Mouse (Mus musculus): ENCODE results near the gene L3mbtl2. TPM values are rescaled to one million over a fixed set of nuclear protein-coding genes. Genes with fewer than 3 reads are reported as not detected.

The L3mbtl2 gene
- total and polyA plus RNA-seq, 3 experiments, result 56.7 to 58.1 TPM; not detected in 1

DNA sequence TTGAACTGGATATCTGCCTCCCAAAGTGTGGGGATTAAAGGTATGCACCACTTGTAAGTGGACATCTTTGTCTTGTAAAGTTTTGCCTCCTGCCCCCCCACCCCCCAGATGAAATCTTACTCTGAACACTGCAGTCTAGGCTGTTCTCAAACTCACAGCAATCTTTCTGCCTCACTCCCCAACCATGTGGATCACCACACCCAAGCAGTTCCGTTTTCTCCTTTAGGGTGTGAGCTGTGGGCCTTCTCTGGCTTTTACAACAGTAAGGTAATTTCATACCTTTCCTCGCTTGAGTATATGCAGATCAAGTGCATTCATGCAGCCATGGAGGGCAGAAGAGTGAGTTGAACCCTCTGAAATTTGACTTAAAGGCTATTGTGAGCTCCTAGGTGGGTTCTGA lies 36.5 kb downstream of the L3mbtl2 start:
- TF ChIP-seq ZMIZ1 (IDR thresholded peaks at IDR 0.05; ENCODE audit: low read depth, low read length) (no peak), UBTF (IDR thresholded peaks at IDR 0.05; ENCODE audit: borderline replicate concordance, insufficient read depth, low read depth, low read length) (no peak), MAZ (IDR thresholded peaks at IDR 0.05; ENCODE audit: low read depth, low read length) (no peak), MXI1 (IDR thresholded peaks at IDR 0.05; ENCODE audit: low read depth, low read length) (peak; percentile 72), TBP (IDR thresholded peaks at IDR 0.05; ENCODE audit: low read depth, low read length) (no peak), GATA1 (IDR thresholded peaks at IDR 0.05; ENCODE audit: low read depth, low read length) (no peak), EP300 (IDR thresholded peaks at IDR 0.05; ENCODE audit: low read depth in 1 of 2, low read length in 2 of 2) (no peak), RCOR1 (IDR thresholded peaks at IDR 0.05; ENCODE audit: low read depth, low read length) (peak; percentile 30; the same call in 1 of the 2 replicates), MAFK (IDR thresholded peaks at IDR 0.05; ENCODE audit: borderline replicate concordance, low read depth, low read length) (no peak), ELF1 (IDR thresholded peaks at IDR 0.05; ENCODE audit: low read depth, low read length) (no peak), RAD21 (IDR thresholded peaks at IDR 0.05; ENCODE audit: low read depth, low read length) (no peak), SIN3A (IDR thresholded peaks at IDR 0.05; ENCODE audit: low read length) (no peak), GABPA (IDR thresholded peaks at IDR 0.05; ENCODE audit: low read depth, low read length) (no peak), MYC (IDR thresholded peaks at IDR 0.05; ENCODE audit: low read depth, low read length) (peak; percentile 80; the same call in 1 of the 2 replicates)
- peaks cover 2 to 11% of the 10 kb centered on the region in 2 experiments; a peak in 2 of 4 replicates for H3K4me1 ChIP-seq (ENCODE audit: control insufficient read depth in 1 of 2, insufficient read depth in 2 of 2, low read length in 2 of 2)

DNA sequence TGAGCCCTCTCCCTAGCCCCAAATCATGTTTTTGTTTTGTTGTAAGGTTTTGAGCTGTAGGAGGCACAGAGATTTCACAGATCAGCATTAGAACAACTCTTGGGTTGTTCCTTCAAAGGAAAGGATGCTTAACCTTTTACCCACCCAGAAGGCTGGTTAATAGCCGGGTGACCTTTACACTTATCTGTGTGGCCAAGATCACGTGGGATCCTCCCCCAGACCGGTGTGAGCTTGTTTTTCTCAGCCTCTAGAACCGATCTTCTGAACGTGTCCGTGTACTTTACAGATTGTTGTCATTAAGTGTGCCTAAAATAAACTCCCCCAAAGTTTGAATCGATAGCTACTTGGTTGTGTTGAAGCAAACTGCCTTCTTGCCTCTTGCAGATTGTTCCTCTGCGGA lies 36.9 kb downstream of the L3mbtl2 start:
- Histone ChIP-seq H3K27me3 (ENCODE audit: control insufficient read depth in 1 of 2, insufficient read depth in 2 of 2, low read length in 2 of 2) (no peaks in the 10 kb centered on the region), H3K79me2 (ENCODE audit: control insufficient read depth, insufficient read depth, low read length, poor library complexity) (no peaks in the 10 kb centered on the region), H3K9ac (ENCODE audit: control insufficient read depth, low read depth, low read length, poor library complexity, severe bottlenecking) (0 out of 2 replicates have a peak overlapping the region, but pooled peaks have one; percentile 3), H3K9me3 (replicated peaks; ENCODE audit: insufficient read depth, low read length) (no peaks in the 10 kb centered on the region), H3K27ac (ENCODE audit: control insufficient read depth, low read depth, low read length) (peak overlapping the region; percentile 50), H3K4me1 (ENCODE audit: control insufficient read depth in 1 of 2, insufficient read depth in 2 of 2, low read length in 2 of 2) (peaks cover 2 to 11% of the 10 kb centered on the region in 2 experiments; a peak in 2 of 4 replicates), H3K36me3 (ENCODE audit: control insufficient read depth in 1 of 2, insufficient read depth in 2 of 2, low read length in 2 of 2) (peaks cover 4 to 8% of the 10 kb centered on the region in 2 experiments; a peak in 3 of 4 replicates), H3K4me3 (ENCODE audit: control insufficient read depth in 1 of 2, insufficient read depth in 1 of 2, low read depth in 2 of 2, low read length in 2 of 2) (no peak overlapping the region)
- peak; percentile 32 for DNase-seq (ENCODE audit: low read depth, low spot score)
- TF ChIP-seq RAD21 (IDR thresholded peaks at IDR 0.05; ENCODE audit: low read depth, low read length) (no peak), USF1 (IDR thresholded peaks at IDR 0.05; ENCODE audit: low read depth, low read length) (peak; percentile 75), GATA1 (IDR thresholded peaks at IDR 0.05; ENCODE audit: low read depth, low read length) (no peak), ZNF384 (IDR thresholded peaks at IDR 0.05; ENCODE audit: low read depth, low read length) (no peak), SMC3 (IDR thresholded peaks at IDR 0.05; ENCODE audit: low read depth, low read length) (no peak), MAFK (IDR thresholded peaks at IDR 0.05; ENCODE audit: borderline replicate concordance, low read depth, low read length) (no peak), EP300 (IDR thresholded peaks at IDR 0.05; ENCODE audit: low read depth in 1 of 2, low read length in 2 of 2) (no peak), ETS1 (IDR thresholded peaks at IDR 0.05; ENCODE audit: low read depth, low read length) (no peak)

More for the DNA sequence above, 36.5 kb downstream of the L3mbtl2 start:
- H3K9ac ChIP-seq (ENCODE audit: control insufficient read depth, low read depth, low read length, poor library complexity, severe bottlenecking), result 0 out of 2 replicates have a peak overlapping the region, but pooled peaks have one; percentile 3
- H3K9me3 ChIP-seq (replicated peaks; ENCODE audit: insufficient read depth, low read length), result no peaks in the 10 kb centered on the region
- H3K36me3 ChIP-seq (ENCODE audit: control insufficient read depth in 1 of 2, insufficient read depth in 2 of 2, low read length in 2 of 2), result peaks cover 2 to 8% of the 10 kb centered on the region in 2 experiments; a peak in 3 of 4 replicates
- H3K79me2 ChIP-seq (ENCODE audit: control insufficient read depth, insufficient read depth, low read length, poor library complexity), result no peaks in the 10 kb centered on the region
- H3K4me3 ChIP-seq (ENCODE audit: control insufficient read depth in 1 of 2, insufficient read depth in 1 of 2, low read depth in 2 of 2, low read length in 2 of 2), result no peak overlapping the region
- peak; percentile 82 for DNase-seq (ENCODE audit: low read depth, low spot score)
- H3K27me3 ChIP-seq (ENCODE audit: control insufficient read depth in 1 of 2, insufficient read depth in 2 of 2, low read length in 2 of 2), result no peaks in the 10 kb centered on the region
- peak overlapping the region; percentile 50 for H3K27ac ChIP-seq (ENCODE audit: control insufficient read depth, low read depth, low read length)
